Mouse (Mus musculus): ENCODE results near the gene Evl.
"Not testable (repeated sequence)": the region's sequence is repeated elsewhere in the genome, so short reads cannot be mapped to it uniquely, and the experiment has no call there.

The Evl gene

DNA sequence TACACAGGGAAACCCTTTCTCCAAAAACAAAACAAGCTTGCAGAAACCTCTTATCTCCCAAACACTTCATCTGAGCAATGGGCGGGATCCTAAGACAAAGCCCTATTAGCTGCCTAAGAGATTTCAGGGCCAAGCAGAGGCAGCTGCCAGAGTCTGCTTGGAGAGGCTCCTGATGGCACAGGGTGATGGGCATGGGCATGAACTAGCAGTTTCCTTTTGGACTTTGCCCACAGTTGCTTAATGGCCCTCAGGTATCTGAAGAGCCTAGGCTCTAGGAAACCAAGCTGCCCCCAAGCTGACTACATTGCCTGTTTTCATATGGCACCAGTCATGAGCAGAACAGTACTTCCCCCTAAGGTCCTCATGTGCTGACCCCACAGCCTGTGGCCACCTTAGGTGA lies 139.7 kb downstream of the Evl start:
- DNase-seq (ENCODE audit: low read depth, low spot score) = no peak

DNA sequence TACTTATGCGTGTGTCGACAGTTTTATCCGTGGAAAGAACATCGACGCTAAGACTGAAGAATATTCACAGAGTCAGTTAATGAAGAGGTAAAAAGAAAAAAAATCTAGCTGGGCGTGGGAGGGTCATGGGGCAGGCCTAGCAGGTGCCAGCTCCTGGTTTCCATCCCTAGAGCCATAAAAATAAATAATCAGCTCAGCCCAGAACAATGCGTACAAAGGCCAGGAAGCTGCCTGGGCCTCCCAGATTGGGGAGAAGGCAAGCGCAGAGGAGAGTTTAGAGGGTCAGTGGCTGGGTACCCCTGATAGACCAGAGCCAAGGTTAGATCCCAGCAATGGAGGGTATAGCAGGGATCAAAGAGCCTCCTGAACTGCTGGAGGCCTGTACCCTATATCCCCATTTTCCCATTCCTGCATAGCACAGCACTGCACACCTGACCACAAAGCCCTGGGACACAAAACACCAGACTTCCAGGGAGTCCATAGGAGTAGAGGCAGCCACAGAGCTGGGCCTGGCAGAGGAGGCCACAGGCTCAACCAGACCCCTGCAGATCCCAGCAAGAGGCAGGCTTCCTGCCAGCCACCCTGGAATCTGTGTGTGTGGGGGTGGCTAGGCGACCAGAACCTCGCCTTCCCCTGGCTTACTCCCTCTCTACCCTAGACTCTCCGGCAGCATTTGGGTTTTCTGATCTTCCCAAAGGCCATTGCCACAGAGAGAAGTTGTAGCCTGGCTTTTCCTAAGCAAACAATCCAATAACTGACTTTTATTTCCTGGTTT lies 144.4 kb downstream of the Evl start:
- no peak for DNase-seq (ENCODE audit: low read depth, low spot score)

DNA sequence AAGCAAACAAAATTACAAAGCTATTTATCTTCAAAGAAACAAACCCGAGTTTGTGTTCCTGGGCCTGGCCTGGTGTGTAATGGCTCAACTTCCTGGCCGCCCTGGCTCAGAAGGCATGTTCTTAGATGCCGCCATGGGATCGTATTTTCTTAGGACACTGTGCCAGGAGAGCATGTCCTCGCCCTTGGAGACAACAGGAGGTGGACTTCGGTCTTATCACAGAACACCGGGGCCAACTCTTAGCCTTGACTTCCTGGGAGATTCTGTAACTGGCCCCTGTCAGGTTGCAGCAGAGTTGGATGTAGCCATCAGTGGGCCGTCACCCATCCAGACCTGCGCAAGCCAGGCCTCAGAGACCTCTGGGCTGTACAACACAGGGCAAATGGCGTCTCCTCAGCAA lies 145.1 kb downstream of the Evl start:
- DNase-seq (ENCODE audit: low read depth, low spot score) = no peak

DNA sequence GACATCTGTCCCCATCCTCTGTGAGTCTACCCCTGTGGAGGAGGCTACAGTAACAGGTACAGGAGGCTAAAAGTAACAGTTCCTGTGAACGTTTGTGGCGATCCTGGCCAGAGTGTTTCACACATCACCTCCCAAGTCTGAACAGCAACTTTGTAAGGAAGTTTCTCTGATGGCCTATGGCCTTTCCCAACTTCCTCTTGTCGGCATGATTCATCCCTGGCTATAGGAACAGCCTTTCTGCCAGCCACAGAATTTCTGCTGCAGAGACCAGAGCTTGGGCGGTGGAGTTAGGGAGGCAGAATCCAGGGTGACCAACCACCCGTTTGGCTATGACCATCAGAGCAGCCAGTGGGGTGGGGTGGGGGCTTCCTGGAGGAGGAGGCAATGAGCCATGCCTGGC lies 145.5 kb downstream of the Evl start:
- DNase-seq (ENCODE audit: low read depth, low spot score) = no peak

DNA sequence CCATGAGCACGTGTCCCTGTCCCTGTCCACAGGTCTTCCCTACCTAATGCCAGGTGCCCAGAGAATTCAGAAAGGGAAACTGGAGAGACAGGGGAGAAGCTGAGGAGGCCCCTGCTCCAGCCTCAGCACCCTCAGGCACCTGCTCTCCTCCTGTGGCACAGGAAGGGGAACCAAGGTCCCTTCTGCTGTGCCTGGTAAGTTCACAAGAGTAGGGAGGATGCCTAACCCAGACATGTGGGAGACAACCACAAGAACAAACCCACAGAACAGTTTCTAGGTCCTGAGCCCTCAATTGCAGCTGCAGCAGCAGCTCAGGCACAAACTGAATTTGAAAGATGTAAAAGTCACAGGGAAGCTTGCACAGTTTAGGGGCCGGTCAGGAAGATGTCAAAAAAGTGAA lies 146.7 kb downstream of the Evl start:
- no peak for DNase-seq (ENCODE audit: low read depth, low spot score)

DNA sequence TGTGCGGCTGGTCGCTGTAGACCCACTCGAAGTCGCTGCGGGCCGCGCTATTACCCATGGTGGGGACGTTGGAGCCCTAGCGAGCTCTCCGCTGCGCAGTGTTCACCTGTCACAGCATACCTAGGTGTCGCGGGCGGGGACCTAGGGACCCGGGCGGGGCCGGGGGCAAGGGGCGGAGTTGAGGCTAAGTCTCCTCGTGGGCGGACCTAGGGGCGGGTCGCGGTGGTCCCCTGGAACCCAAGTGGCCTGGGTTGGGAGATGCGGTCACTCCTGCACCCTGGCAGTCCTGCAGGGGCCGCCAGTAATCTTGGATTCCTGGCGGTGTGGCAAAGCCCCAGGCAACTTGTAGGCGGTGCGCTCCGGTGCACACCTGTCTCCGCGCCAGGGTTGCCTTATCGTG lies 147.7 kb downstream of the Evl start, which contains the start of gene Degs2:
Gene Degs2 (minus strand): TSS at position 131 of the 400 bp plus-strand sequence.
- no peak for DNase-seq (ENCODE audit: low read depth, low spot score)

DNA sequence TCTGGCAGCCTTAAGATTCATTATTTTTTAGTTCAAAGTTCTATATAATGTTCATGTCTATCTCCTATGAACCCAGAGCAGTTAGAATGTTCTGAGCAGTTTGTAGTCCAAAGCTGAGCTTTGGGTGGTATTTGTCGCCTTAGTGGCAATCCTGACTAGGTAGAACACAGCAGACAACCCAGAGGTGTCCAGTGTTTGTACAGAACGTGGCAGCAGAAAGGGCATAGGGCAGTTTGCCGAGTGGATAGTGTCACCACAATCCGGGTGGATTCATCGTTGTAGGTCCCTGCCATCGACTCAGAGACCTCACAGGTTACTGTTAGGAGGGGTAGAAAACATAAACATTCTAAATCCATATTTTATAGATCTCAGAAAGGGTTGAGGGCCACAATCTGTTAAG lies 151.0 kb downstream of the Evl start:
- no peak for DNase-seq (ENCODE audit: low read depth, low spot score)

DNA sequence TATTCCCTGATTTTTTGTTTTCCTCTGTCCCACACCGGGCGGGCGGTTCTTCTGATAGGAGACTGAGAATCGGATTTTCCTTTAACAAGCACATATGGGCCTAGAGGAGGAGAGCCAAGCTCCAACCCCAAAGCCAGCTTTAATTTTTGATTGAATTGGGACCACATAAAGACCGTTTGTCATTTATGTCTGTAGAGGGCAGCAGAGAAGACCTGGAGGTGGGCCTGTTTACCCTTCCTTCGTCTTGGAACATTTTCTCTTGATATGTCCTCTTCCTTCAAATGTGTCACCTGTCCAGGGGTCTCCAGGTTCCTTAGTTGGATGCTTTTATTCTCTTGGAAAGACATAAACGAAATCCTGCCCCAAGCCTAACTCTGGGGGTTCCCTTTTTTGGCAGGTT lies 151.6 kb downstream of the Evl start:
- DNase-seq (ENCODE audit: low read depth, low spot score) = no peak

DNA sequence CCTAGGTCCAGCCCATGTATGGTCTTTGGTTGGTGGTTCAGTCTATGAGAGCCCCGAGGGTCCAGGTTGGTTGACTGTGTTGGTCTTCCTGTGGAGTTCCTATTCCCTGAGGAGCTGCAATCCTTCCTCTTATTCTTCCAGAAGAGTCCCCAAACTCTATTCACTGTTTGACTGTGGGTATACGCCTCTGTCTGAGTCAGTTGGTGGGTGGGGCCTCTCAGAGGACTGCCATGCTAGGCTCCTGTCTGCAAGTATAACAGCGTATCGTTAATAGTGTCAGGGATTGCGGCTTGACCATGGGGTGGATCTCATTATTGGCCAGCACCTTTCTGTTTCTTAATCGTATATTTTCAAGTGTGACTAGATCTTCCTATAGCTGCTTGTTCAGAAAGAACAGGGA lies 154.9 kb downstream of the Evl start:
- DNase-seq (ENCODE audit: low read depth, low spot score) = no peak

DNA sequence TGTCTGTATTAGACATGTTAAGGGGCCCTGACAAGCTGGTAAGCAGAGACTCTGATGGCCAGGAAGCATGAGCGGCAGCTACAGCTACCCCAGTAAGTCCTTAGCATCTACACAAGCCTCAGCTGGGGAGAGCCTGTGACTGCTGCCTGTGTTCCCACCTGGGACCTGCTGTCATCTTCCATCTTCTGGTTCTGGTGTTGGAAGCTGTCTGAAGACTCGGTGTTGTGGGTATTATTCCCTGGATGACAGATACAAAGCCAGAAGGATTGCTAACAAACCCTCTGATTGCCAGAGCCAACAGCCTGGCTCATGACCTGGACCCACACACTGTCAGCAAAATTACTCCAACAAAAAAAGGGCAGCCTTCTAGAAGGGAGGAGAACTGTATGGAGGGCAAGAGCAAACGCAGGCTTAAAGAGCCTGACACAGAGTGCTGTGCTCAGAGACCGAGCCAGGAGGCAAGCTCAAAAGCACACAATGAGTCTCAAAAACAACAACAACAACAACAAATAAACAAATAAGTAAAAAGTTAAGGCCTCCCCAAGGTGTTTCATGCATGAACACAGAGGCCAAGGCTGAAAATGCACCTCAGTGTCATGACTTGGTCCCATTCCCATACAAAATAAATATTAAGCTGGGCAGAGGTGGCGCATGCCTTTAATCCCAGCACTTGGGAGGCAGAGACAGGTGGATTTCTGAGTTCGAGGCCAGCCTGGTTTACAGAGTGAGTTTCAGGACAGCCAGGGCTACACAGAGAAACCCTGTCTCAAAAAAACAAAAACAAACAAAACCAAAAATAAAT lies 155.6 kb downstream of the Evl start:
- no peak for DNase-seq (ENCODE audit: low read depth, low spot score)

DNA sequence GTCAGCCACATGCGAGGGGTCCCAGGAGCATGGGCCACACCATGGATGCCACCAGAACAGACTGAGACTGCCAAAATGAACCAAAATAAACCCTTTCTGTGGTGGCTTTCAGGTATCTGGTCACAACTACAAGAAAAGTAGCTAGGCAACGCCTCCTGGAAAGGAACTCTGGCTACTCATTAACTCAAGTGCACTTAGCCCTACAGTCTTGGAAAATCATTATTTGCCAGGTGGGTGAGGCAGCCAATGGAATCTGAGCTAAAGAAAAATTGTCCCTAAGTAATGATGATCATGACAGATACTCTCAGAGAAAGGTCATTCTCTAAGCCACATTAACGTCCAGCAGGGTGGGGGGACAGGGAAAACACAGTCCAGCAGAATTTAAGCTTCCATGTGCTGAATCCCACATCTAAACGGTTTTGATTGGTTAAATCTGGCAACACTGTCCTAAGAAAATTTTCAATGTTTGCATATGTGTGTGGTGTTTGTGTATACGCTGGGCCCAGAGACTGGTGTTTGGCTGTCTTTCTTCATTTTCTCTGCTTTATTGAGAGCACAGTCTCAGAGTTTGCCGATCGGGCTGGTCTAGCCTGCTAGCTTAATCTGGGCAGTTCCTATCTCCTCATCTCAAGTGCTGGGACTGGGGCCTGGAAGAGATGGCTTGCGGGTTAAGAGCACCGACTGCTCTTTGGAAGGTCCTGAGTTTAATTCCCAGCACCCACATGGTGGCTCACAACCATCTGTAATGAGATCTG lies 156.5 kb downstream of the Evl start:
- no peak for DNase-seq (ENCODE audit: low read depth, low spot score)

DNA sequence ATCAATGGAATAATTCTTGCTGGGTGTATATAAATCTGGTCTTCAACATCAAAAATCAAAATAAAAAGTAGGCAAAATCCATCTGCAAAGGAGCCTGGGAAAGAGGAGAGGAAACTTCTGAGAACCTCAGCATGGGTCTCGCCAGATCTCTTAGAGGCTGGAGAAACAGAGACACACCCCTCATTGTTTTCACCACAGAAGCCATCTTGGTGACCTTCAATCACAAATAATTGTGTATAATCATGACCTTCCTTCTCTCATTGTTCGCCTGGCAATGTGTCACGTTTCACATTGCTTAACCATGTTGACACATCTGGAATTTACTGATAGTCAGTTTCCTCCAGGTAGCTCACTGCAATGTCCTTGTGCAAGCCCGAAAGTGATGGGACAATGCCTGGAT lies 158.0 kb downstream of the Evl start:
- no peak for DNase-seq (ENCODE audit: low read depth, low spot score)

DNA sequence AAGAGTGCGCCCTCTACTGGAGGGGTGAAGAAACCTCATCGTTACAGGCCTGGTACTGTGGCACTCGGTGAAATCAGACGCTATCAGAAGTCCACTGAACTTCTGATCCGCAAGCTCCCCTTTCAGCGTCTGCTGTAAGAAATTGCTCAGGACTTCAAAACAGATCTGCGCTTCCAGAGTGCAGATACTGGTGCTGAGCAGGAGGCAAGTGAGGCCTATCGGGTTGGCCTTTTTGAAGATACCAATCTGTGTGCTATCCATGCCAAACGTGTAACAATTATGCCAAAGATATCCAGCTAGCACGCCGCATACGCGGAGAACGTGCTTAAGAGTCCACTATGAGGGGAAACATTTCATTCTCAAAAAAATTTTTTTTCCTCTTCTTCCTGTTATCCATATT lies 159.5 kb downstream of the Evl start:
- DNase-seq (ENCODE audit: low read depth, low spot score) = not testable (repeated sequence)

DNA sequence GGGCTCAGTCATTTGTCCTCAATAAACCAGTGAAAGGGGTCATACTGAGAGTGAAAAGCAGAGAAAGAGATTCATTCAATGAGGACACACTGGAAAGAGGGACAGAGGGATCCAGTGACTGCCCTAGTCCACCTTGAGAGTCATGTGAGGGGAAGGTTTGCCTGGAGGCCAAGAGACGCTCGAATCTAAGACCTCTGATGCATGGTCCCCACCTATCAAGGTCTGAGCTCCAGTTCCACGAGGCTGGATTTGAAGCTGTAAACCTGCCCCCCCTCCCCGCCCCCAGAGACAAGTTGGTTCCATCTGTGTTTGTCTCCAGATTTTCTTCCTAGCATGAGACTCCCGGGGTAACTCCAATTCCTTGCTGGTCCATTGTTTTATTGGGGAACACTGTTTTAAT lies 161.3 kb downstream of the Evl start:
- no peak for DNase-seq (ENCODE audit: low read depth, low spot score)

DNA sequence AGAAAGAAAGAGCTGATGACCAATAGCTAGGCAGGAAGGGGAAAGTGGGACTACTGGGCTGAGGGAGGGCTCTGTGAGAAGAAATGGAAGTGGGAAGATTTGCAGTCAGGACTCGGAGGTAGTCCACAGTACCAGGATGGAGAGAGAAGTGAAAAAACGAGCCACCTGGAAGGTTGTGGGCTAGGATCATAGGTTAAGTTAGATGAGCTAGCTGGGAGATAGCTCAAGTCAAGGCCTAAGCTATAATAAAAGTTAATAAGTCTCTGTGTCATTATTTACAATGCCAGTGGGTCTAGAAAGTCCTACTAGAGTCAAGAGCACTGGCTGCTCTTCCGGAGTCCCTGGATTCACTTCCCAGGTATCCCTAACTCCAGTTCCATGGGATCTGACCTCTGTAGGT lies 164.0 kb downstream of the Evl start:
- no peak for DNase-seq (ENCODE audit: low read depth, low spot score)

DNA sequence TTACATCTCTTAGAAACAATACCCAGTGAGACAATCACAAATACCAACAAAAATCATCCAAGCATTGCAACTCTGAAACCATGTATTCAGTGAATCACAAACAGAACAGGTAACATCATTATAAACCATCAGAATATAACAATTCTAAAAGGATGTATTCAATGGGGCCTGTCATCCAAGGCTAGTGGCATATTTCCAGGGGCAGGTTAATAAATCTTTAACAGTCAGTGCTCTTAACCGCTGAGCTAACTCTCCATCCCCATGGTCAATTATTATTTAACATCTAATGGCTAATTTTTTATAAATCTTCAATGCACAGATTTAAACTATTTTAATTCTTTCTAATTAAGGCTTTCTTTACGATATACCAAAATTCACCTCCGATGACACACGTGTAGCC lies 167.9 kb downstream of the Evl start:
- DNase-seq (ENCODE audit: low read depth, low spot score) = no peak

DNA sequence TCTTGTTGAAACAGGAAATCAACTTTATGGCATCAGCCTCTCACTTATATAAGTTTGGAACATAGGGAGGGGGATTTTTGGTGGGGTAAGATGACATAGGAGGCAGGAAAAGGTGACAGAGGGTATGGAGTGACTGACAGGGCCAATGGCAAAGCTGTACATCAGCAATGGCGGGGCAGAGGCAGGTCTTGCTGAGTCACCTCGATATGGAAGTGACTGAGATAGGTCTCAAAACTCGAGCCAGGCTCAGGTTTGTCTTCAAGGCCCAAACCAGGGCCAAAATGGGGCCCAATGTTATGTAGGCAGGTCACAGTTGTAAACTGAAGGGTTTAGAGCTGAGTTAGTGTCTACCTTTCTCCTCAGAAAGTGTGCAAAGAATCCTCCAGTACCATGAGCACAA lies 169.3 kb downstream of the Evl start:
- DNase-seq (ENCODE audit: low read depth, low spot score) = no peak

DNA sequence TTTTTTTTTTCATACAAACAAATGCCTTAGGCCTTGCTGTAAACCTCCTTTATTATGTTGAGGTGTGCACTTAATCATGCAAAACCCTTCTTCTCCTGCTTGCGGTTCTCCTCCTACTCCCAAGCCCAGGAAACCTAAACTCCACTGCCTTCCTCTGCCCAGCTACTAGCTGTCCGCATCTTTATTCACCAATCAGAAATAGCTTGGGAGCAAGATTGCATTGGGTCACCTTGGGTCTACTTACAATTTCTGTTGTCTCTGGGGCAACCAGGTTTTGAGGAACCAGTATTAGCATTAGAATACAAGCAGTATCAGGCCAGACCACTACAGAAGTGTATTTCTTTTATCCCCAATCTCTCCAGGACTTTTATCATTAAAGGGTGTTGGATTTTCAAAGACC lies 179.9 kb downstream of the Evl start:
- no peak for DNase-seq (ENCODE audit: low read depth, low spot score)

DNA sequence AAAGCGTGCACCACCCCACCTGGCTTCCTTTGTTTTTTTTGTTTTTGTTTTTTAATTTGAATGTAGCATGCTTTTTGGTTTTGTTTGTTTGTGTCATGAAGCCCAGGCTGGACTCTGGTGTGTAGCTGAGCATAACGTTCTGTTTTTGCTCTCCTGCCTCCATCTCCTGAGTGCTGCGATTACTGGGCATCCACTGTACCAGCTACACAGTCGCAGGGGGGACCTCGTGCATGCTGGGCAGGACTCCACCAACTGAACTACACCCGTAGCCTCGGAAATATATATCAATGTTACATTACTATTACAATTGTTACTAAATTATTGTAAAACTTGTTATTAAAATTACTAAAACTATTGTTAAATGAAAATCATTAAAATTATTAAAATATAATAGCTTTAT lies 183.3 kb downstream of the Evl start:
- DNase-seq (ENCODE audit: low read depth, low spot score) = no peak
